15 mouse cellular contexts compared by ENCODE assay signal in the genomic region with DNA sequence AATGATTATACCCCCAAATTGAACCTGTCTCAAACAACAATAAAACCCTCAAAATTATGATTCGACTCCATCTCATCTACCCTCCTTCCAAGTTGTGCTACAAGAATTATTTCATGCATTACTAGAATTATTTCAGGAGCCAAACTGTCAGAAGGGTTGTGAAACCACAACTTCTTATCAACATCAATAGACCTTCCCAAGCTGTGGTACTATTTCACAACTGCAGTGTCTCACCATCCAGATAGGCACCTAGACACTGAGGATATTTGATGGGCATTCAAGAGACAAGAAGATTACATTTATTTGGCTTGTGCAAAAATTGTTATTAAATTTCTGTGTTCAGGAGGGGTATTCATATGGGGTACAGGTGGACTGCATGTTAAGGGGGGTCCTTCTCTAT.
"Had no signal": no experiment of that assay in that cellular context is flagged by ENCODE, and none has a peak within 500 bp of the region (broad histone marks: within the 10 kb centered on the region; RNA-seq: fewer than 3 reads in every experiment).

No protein-coding gene starts in this region.

- H3K27me3 ChIP-seq: liver, embryonic 15.5 days had no signal

- H3K4me3 ChIP-seq: limb, embryonic 12.5 days; liver, embryonic 15.5 days; midbrain, embryonic 13.5 days; neural tube, embryonic 12.5 days had no signal

- H3K27ac ChIP-seq: kidney, postnatal 0 days; limb, embryonic 12.5 days; liver, embryonic 15.5 days; midbrain, embryonic 13.5 days; neural tube, embryonic 12.5 days had no signal

- H3K4me1 ChIP-seq: limb, embryonic 12.5 days had no signal

- H3K36me3 ChIP-seq: limb, embryonic 12.5 days; liver, embryonic 15.5 days; midbrain, embryonic 13.5 days; neural tube, embryonic 12.5 days had no signal

- H3K4me2 ChIP-seq: limb, embryonic 12.5 days; liver, embryonic 15.5 days; lung, embryonic 14.5 days; midbrain, embryonic 13.5 days; neural tube, embryonic 12.5 days had no signal

- H3K9me3 ChIP-seq: limb, embryonic 12.5 days; liver, embryonic 15.5 days; midbrain, embryonic 13.5 days; neural tube, embryonic 12.5 days had no signal

- DNase-seq: kidney, adult 8-10 months; kidney, postnatal 36 days; layer of hippocampus, adult 9-11 months; layer of hippocampus, postnatal 36 days; lung, embryonic 14.5 days; lung, postnatal 10 days; lung, postnatal 4 days; spleen, adult 18-20 months; thymus, adult 18-20 months; thymus, postnatal 14 days had no signal

- ATAC-seq: midbrain, embryonic 13.5 days had no signal

- H3K9ac ChIP-seq: limb, embryonic 12.5 days; liver, embryonic 15.5 days; lung, embryonic 14.5 days; midbrain, embryonic 13.5 days; neural tube, embryonic 12.5 days had no signal
